Mouse (Mus musculus) cortical plate, adult 2 months (tissue): ENCODE data around the gene Gm15517. TPM values are rescaled to one million over a fixed set of nuclear protein-coding genes. Genes with fewer than 3 reads are reported as not detected.
"Not testable (repeated sequence)": the region's sequence is repeated elsewhere in the genome, so short reads cannot be mapped to it uniquely, and the experiment has no call there.

Experiments
- H3K27ac ChIP-seq: fragments of 200-500 bp; 2 replicates; pipeline ENCODE4 v1.5.1; 2012; ENCODE audit warnings: low read length, control low read depth, inconsistent platforms; ENCODE audit not compliant: insufficient read depth
- H3K4me1 ChIP-seq: fragments of 200-500 bp; 2 replicates; pipeline ENCODE4 v1.6.1; 2011; ENCODE audit warnings: low read length; ENCODE audit not compliant: control insufficient read depth, insufficient read depth
- H3K4me3 ChIP-seq: fragments of 200-500 bp; 2 replicates; pipeline ENCODE4 v1.5.1; 2011; ENCODE audit warnings: mild to moderate bottlenecking, low read length, control low read depth; ENCODE audit not compliant: insufficient read depth
- CTCF ChIP-seq: fragments of 200-500 bp; IDR thresholded peaks from 2 replicates; pipeline ENCODE4 v1.5.1; 2011; ENCODE audit warnings: mild to moderate bottlenecking, control low read depth, low read length; ENCODE audit not compliant: insufficient read depth; ENCODE audit errors: extremely low read depth
- POLR2A ChIP-seq: fragments of 200-500 bp; IDR thresholded peaks from 2 replicates; pipeline ENCODE4 v1.6.1; 2011; ENCODE audit warnings: mild to moderate bottlenecking, low read length, control low read depth; ENCODE audit not compliant: insufficient read depth; ENCODE audit errors: extremely low read depth
- polyA plus RNA-seq: library from polyadenylated mRNA; depleted of rRNA; stranded (reverse); fragments of >200 nt; gene quantifications from 2 replicates; pipeline ENCODE4 v1.2.3, GENCODE M21; 2012

Gene Gm15517
- polyA plus RNA-seq, 1 experiment, result not detected

DNA sequence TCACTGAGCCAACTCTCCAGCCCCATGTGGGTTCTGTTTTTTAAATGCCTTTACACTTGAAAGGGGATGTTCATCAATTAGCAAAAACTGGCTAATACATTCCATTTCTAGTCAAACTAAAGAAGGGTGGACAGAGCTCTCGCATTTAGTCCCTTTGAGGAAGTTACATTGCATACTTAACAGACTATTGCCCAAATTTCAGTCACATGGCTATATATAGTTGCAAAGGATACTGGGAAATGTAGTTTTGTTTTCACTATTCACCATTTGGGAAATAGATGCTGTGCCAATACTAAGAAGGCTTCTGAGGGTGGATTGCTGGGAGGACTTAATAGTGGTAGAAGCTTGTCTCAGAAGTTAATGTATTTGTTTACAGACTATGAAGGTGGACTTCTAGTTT lies 19.7 kb downstream of the Gm15517 start:
- TF ChIP-seq POLR2A, result no peak
- no peak for TF ChIP-seq CTCF
- H3K4me1 ChIP-seq, result no peaks in the 10 kb centered on the region; the same call in 1 of the 2 replicates
- no peak overlapping the region for H3K4me3 ChIP-seq
- no peak overlapping the region for H3K27ac ChIP-seq

DNA sequence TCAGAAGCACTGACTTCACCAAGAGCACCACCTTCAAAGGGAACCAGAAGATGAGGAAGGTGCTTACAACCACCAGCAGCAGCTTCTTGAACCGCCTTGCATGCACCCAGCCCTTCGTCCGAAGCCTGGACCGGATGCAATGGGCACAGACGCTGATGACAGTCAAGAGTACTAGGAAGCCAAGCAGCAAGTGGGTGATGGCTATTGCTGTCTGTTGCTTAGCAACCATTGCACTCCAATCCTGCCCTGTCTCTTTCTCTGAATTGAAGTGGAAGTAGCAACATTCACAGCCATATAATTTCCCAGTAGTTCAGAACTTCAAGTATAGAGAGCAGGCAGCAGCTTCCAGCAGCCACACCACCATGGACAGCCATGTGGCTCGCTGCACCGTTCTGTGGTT lies 20.3 kb downstream of the Gm15517 start:
- H3K4me1 ChIP-seq, result no peaks in the 10 kb centered on the region; the same call in 1 of the 2 replicates
- no peak for TF ChIP-seq POLR2A
- TF ChIP-seq CTCF, result no peak
- H3K4me3 ChIP-seq, result no peak overlapping the region
- H3K27ac ChIP-seq, result no peak overlapping the region

DNA sequence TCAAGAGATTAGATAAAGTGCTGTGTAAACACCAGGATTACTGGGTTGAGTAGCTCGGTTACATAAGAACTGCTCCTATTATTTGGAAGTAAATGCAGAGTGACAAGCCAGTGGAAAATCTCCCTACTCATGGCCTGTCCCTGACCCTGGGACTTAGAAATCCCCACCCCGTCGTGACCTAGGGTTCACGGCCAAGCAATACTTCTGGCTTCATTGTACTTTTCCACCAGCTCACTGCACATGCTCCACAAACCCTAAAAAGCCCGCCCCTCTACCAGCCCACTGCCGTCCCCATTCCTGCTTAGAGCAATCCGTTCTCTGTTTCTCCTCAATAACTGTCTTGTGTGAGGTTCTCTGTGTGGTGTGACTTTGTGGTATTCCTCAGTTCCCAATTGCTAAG lies 26.5 kb downstream of the Gm15517 start:
- no peaks in the 10 kb centered on the region for H3K4me1 ChIP-seq
- H3K4me3 ChIP-seq, result no peak overlapping the region
- H3K27ac ChIP-seq, result no peak overlapping the region
- TF ChIP-seq CTCF (no peak), POLR2A (no peak)

DNA sequence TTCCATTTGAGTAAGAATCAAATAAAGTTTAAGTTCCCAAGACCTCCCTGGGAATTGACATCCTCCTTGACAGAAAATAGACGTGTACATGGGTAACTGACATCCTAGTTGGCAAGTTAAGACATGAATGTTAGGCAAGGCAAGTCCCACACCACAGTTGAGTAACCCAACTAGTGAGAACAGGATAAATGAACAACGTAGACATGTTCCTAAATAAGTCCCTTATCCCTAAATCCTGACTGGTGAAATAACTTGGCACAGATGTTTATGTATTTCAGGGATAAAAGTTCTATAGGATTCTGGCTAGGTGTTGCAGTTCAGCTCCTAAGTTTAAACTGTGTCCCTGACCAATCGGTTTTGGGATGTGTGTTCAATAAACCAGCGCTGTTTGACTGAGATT lies 29.7 kb downstream of the Gm15517 start:
- Histone ChIP-seq H3K4me3 (no peak overlapping the region), H3K4me1 (no peaks in the 10 kb centered on the region), H3K27ac (no peak overlapping the region)
- TF ChIP-seq CTCF (no peak), POLR2A (no peak)

DNA sequence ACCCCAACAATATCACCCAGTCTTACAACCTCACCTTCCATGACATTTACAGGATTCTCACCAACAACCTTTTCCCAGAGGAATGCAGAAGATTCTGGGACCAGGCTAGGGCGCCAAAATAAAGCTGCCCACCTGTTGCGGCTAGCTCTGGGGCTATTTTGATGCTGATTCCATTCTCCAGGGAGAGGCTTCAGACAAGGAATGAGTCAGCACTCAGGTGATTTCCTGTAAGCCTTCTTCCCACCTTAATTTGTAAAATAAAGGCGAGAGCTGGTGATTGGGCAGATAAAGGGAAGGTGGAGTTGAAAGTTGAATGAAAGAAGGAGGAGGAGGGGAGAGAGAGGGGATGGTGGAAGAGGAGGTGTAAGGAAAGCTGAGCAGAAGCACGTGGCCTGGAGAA lies 30.2 kb downstream of the Gm15517 start:
- H3K27ac ChIP-seq, result no peak overlapping the region
- no peak for TF ChIP-seq CTCF
- no peak for TF ChIP-seq POLR2A
- no peak overlapping the region for H3K4me3 ChIP-seq
- no peaks in the 10 kb centered on the region for H3K4me1 ChIP-seq

DNA sequence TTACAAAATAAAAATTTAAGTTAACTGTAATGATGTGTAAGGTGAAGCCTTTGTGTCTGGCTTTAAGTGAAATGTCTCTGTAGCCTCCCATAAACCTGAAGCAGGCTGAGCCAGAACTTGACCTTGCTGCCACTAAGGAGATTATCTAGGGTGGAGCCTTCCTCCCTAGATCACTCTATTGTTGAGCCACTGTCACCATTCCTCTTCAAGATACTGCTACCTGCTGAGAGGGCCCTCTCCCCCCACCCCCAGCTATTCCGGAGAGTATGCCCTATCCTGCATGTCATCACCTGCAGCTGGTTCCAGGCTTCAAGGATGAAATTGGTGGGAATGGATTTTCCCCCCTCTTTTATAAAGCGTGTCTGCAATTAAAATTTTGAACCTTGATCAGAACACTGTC lies 36.3 kb downstream of the Gm15517 start:
- not testable (repeated sequence) for H3K4me3 ChIP-seq, H3K27ac ChIP-seq, H3K4me1 ChIP-seq

DNA sequence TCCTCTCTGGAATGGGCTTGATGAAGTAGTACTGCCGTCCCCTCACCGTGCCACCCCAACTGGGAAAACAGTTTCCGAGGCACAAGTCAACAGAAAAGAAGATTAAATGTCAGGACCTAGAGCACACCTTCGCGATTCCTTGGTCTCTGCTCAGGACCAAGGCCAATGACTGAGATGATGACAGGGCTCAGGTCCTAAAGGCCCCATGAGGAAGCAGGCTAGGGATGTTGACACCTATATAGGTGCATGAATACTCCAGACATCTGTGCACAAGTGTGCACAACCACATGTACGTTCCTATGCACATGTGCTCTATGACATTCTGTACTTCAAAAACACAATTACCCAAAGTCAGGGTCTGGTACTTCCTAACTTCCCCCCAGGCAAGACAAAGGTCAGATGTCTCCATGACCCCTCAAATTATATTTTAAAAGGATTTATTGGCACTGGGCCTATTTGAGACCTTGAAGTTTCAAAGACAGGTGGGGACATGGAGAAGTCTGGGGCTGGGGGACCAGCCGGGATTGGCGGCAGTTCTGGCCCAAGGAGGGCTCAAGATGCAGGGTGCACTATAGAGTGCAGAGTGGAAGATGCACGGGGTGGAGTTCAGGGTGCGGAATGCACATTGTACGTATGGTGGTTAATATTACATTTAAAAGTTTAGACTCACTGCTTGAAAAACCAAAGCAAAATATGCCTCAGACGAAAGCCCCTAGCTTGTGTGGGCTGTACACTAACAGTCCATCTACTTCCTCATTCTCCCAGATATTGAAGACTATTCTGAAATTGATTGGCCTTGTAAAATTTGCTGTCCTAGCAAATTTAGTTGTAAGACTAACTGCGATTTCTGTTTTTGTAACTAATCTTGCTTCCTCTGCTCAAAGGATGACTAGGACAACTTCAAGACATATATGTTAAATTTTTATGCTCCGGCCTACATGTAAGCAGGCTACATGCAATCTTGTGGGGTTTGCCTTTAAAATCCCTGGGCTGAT lies 42.4 kb downstream of the Gm15517 start:
- H3K27ac ChIP-seq, result peak overlapping the region; percentile 84; the same call in 1 of the 2 replicates
- peak overlapping the region; percentile 26 for H3K4me3 ChIP-seq
- H3K4me1 ChIP-seq, result 0 out of 2 replicates have a peak, but pooled peaks cover 2% of the 10 kb centered on the region
- TF ChIP-seq CTCF (no peak), POLR2A (no peak)

DNA sequence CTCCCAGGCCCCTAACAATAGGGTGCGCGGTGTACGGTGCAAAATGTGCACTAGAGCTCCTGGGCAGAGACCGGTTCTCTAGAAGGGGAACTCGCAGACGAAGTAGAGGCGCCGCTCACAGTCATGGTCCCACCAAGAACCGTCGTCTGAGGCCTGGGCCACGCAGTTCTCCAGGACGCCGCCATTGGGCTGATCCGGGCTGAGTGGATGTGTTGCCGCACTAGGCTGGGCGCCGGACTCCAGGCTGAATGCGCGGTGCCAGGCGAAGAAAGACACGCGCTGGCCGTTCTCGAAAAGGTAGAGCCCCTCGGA lies 43.2 kb downstream of the Gm15517 start:
- Histone ChIP-seq H3K27ac (peak overlapping the region; percentile 84; the same call in 1 of the 2 replicates), H3K4me1 (0 out of 2 replicates have a peak, but pooled peaks cover 2% of the 10 kb centered on the region), H3K4me3 (peak overlapping the region; percentile 26)
- no peak for TF ChIP-seq CTCF
- no peak for TF ChIP-seq POLR2A

DNA sequence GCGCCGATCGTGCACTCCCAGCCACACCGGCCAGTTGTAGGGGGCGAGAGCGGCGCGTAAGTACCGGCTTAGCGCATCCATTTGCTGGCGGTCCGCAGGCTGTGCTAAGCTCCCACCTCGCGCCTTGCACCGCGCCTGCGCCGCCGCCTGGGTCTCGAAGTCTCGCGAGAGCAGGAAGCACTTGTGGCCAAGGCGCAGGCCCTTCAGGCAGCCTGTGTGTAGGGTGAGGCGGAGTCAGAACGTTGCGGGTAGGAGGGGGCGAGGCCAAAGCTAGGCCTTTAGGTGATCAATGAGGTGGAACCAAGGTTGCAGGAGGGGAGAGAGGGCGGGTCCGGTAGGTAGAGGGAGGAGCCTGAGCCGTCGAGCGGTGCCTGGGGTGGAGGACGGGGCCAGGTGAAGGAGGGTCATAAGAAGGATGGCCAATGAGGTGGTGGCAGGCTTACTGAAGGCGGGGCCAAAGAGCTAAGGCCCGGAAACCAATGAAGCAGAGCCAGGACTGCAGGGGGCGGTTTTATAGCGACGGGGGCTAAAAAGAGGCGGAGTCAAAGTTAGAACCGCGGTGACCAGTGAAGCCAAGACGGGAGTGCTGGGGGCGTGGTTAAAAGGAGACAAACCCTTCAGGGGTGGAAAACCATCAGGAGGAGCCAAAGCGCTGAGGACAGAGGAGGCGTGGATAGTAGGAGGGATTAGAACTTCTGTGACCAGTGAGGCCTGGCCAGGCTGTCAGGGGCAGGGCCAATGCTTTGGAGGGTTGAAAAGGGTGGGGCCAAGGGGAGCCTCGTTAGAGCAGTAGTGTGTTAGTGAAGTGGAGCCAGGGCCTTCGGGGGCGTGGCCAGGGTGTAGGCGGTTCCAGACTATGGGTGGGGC lies 43.8 kb downstream of the Gm15517 start:
- Histone ChIP-seq H3K4me1 (0 out of 2 replicates have a peak, but pooled peaks cover 2% of the 10 kb centered on the region), H3K4me3 (peak overlapping the region; percentile 26), H3K27ac (peak overlapping the region; percentile 84; the same call in 1 of the 2 replicates)
- TF ChIP-seq CTCF, result no peak
- TF ChIP-seq POLR2A, result peak; percentile 96

DNA sequence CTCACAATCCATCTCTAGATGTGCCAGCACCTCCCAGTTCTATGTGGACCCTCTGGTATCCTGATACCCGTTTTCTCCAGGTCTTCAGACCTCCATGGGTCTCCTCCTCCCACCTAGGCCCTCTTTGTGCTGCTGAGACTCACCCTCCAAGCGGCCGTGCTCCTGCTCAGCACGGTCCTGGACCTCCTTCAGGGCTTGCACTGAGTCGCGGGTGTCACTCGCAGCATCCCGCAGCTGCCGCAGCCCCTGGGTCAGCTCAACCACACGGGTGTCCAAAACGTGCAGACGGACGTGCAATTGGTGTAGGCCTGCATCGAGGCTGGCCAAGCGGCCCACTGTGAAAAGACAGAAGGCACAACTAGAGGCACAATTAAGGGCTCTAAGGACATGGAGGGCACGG lies 44.4 kb downstream of the Gm15517 start:
- no peak overlapping the region; the same call in 1 of the 2 replicates for H3K4me3 ChIP-seq
- no peak overlapping the region for H3K27ac ChIP-seq
- TF ChIP-seq CTCF (no peak), POLR2A (0 out of 2 replicates have a peak, but pooled peaks have one; percentile 3)
- H3K4me1 ChIP-seq, result 0 out of 2 replicates have a peak, but pooled peaks cover 2% of the 10 kb centered on the region
